Mouse (Mus musculus) kidney, adult 2 months (tissue): Measurements from ENCODE around the gene Fam131a.

Source experiments
- CTCF ChIP-seq: fragments of 200-500 bp; conservative IDR thresholded peaks from 2 replicates; pipeline ENCODE4 v1.5.1; 2011; ENCODE audit warnings: low read depth, mild to moderate bottlenecking, control low read depth, low read length, moderate library complexity, mixed read lengths; ENCODE audit not compliant: insufficient read depth, insufficient read length
- POLR2A ChIP-seq: fragments of 200-500 bp; IDR thresholded peaks from one replicate; pipeline ENCODE4 v1.6.1; 2011; ENCODE audit warnings: low read depth, low read length, control low read depth

- no peak for TF ChIP-seq CTCF
- TF ChIP-seq POLR2A = no peak
Measured at GRCm38 (mm10) chr16:20694781-20695180, 1.7 kb downstream of the Fam131a start.
